Mouse (Mus musculus) spleen, adult 2 months (tissue): Measurements from ENCODE around the gene Tubgcp6. TPM values are rescaled to one million over a fixed set of nuclear protein-coding genes. Genes with fewer than 3 reads are reported as not detected.

Source experiments
- DNase-seq, 2 experiments: peaks; one replicate each; pipeline versions ENCODE4 v3.0.0 to v3.0.0-alpha.2; 2012 to 2021; ENCODE audit warnings: low spot score in 2 of 2, low read depth in 1 of 2
- H3K27ac ChIP-seq: fragments of 200-500 bp; 2 replicates; pipeline ENCODE4 v1.5.1; 2012; ENCODE audit warnings: low read length, inconsistent platforms; ENCODE audit not compliant: insufficient read depth
- H3K27me3 ChIP-seq: fragments of 200-500 bp; 2 replicates; pipeline ENCODE4 v1.6.1; 2012; ENCODE audit warnings: mild to moderate bottlenecking, moderate library complexity, low read length, inconsistent platforms; ENCODE audit not compliant: control insufficient read depth, insufficient read depth
- H3K36me3 ChIP-seq: fragments of 200-500 bp; 2 replicates; pipeline ENCODE4 v1.6.1; 2012; ENCODE audit warnings: mild to moderate bottlenecking, low read length, inconsistent platforms; ENCODE audit not compliant: control insufficient read depth, insufficient read depth
- H3K4me1 ChIP-seq: fragments of 200-500 bp; 2 replicates; pipeline ENCODE4 v1.6.1; 2011; ENCODE audit warnings: inconsistent platforms; ENCODE audit not compliant: control insufficient read depth, insufficient read depth, insufficient read length
- H3K4me3 ChIP-seq: fragments of 200-500 bp; 2 replicates; pipeline ENCODE4 v1.5.1; 2011; ENCODE audit warnings: mild to moderate bottlenecking, inconsistent platforms; ENCODE audit not compliant: insufficient read depth, insufficient read length; ENCODE audit errors: extremely low read depth
- CTCF ChIP-seq: fragments of 200-500 bp; IDR thresholded peaks from 2 replicates; pipeline ENCODE4 v1.5.1; 2011; ENCODE audit warnings: mild to moderate bottlenecking, inconsistent platforms; ENCODE audit not compliant: insufficient read depth, insufficient read length, insufficient replicate concordance; ENCODE audit errors: extremely low read depth
- POLR2A ChIP-seq: fragments of 200-500 bp; IDR thresholded peaks from 2 replicates; pipeline ENCODE4 v1.6.1; 2011; ENCODE audit warnings: low read depth, low read length, inconsistent platforms
- WGBS: fragments of 180-500 bp; shearing (Covaris S2); methylation state at CpG from one replicate; pipeline ENCODE4 v1.1.7; 2018; 5-methylcytosine and 5-hydroxymethylcytosine counted together
- polyA plus RNA-seq: library from polyadenylated mRNA; depleted of rRNA; stranded (reverse); fragments of >200 nt; gene quantifications from 2 replicates; pipeline ENCODE4 v1.2.3, GENCODE M21; 2012

Tubgcp6 gene
- polyA plus RNA-seq, 1 experiment, result 38.4 TPM

GRCm38 (mm10) chr15:89127364-89127940 is 4.5 kb upstream of the Tubgcp6 start:
- 64% methylated on average over 8 of the region's 8 CpGs for WGBS
- Histone ChIP-seq H3K4me1 (peaks cover 37% of the 10 kb centered on the region), H3K27ac (no peak overlapping the region), H3K36me3 (peaks cover 7% of the 10 kb centered on the region), H3K4me3 (peak overlapping the region; percentile 69; the same call in 1 of the 2 replicates), H3K27me3 (no peaks in the 10 kb centered on the region)
- TF ChIP-seq CTCF, result no peak
- no peak for TF ChIP-seq POLR2A
- no peak for DNase-seq

DNA sequence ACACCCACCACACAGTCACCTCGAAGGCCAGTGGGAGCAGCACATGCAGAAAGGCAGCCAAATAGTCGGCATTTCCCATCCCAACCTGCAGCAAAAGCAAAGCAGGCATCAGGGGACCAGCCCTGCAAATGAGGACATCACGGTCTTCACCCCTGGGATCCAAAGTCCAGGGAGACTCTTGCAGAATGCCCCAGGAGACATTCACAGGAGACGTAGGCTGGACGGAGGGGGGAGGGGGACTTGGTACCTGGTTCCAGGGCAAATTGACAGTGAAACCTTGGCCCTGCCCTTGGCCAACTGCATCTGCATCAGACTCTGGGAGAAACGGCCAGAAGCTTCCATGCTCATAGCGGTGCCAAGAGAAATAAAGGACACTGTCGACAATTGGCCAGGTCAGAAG is 3.7 kb upstream of the Tubgcp6 start:
- whole genome bisulfite sequencing, result 93% methylated on average over 8 of the region's 8 CpGs
- Histone ChIP-seq H3K36me3 (peaks cover 7% of the 10 kb centered on the region), H3K27ac (no peak overlapping the region), H3K4me3 (no peak overlapping the region), H3K27me3 (no peaks in the 10 kb centered on the region), H3K4me1 (peaks cover 37% of the 10 kb centered on the region)
- TF ChIP-seq POLR2A (no peak), CTCF (no peak)
- no peak for DNase-seq

GRCm38 (mm10) chr15:89125351-89125750 is 2.4 kb upstream of the Tubgcp6 start:
- TF ChIP-seq POLR2A, result no peak
- TF ChIP-seq CTCF, result no peak
- no peak for DNase-seq
- 94% methylated on average over 9 of the region's 9 CpGs for WGBS

DNA sequence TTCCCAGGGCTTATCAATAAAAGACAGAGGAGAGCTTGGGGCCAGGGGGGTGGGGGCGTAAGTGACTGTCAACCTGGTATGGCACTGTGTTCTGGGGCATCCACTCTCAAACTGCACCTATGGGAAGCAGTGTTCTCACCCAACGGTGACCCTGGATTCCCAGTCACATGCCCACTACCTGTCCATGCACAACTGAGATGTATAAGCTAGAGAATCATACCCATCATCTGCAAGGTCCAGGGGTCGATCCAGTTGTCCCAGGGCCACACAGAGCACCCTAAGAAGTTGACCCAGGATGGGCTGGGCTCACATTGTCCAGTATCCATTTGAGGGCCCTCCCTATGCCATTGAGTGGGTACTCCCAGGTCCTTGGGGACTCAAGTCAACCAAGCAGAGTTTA is 1.4 kb upstream of the Tubgcp6 start:
- H3K36me3 ChIP-seq, result peaks cover 9% of the 10 kb centered on the region
- WGBS, result 96% methylated on average over 3 of the region's 3 CpGs
- H3K4me3 ChIP-seq, result no peak overlapping the region
- TF ChIP-seq POLR2A, result no peak
- no peak for TF ChIP-seq CTCF
- no peaks in the 10 kb centered on the region for H3K27me3 ChIP-seq
- no peak overlapping the region for H3K27ac ChIP-seq
- no peak for DNase-seq
- peaks cover 21% of the 10 kb centered on the region for H3K4me1 ChIP-seq

More at GRCm38 (mm10) chr15:89125351-89125750, 2.4 kb upstream of the Tubgcp6 start:
- H3K4me3 ChIP-seq, result no peak overlapping the region
- no peaks in the 10 kb centered on the region for H3K27me3 ChIP-seq
- peaks cover 28% of the 10 kb centered on the region for H3K4me1 ChIP-seq
- no peak overlapping the region for H3K27ac ChIP-seq
- peaks cover 7% of the 10 kb centered on the region for H3K36me3 ChIP-seq

GRCm38 (mm10) chr15:89123595-89123994 is 683 bp upstream of the Tubgcp6 start:
- Histone ChIP-seq H3K4me1 (peaks cover 16% of the 10 kb centered on the region), H3K27ac (peak overlapping the region; percentile 44; the same call in 1 of the 2 replicates), H3K36me3 (peaks cover 9% of the 10 kb centered on the region), H3K4me3 (no peak overlapping the region), H3K27me3 (no peaks in the 10 kb centered on the region)
- DNase-seq, result no peak
- TF ChIP-seq CTCF (no peak), POLR2A (no peak)
- WGBS, result 75% methylated on average over 11 of the region's 11 CpGs

DNA sequence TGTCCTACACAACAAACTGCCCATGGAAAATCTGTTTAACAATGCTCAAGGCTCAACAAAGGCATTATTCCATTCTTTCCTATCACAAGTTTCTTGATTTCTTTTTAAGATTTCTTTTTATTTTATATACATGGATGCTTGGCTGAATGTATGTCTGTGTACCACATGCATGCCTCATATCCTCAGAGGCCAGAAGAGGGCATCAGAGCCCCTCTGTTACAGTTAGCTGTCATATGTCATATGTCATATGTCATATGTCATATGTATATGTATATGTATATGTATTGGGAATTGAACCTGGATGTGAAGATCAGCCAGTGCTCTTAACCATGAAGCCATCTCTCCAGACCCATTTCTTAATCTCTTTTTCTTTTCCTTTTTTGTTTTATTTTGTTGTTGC is 4.9 kb downstream of the Tubgcp6 start:
- H3K4me3 ChIP-seq, result no peak overlapping the region
- peak; percentile 50 to 55 for DNase-seq
- no peak overlapping the region for H3K27ac ChIP-seq
- TF ChIP-seq CTCF (peak; percentile 21; the same call in 1 of the 2 replicates), POLR2A (no peak)
- peaks cover 9% of the 10 kb centered on the region for H3K36me3 ChIP-seq
- peaks cover 7% of the 10 kb centered on the region; the same call in 1 of the 2 replicates for H3K4me1 ChIP-seq
- no peaks in the 10 kb centered on the region for H3K27me3 ChIP-seq

DNA sequence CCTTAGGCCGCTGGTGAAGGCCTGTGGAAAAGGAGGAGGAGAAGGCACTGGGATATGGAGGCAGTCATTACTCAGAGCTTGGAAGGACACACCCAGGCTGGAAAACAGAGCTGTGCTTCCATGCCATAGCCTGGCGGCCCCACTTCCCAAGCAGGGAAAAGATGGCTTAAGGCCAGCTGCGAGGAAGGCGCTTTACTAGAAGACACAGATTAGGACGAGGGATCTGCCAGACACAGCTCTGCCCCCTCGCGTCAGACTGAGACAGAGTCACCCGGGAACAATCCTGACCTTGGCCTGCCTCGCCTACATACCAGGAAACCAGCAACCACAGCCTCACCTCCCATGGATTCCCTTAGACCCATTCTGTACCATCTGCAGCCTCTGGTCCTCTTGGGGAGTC is 12.8 kb downstream of the Tubgcp6 start:
- H3K36me3 ChIP-seq, result peaks cover 34% of the 10 kb centered on the region

GRCm38 (mm10) chr15:89106976-89107375 is 15.9 kb downstream of the Tubgcp6 start:
- Histone ChIP-seq H3K4me3 (no peak overlapping the region), H3K27me3 (no peaks in the 10 kb centered on the region), H3K4me1 (no peaks in the 10 kb centered on the region), H3K27ac (no peak overlapping the region), H3K36me3 (peaks cover 37% of the 10 kb centered on the region)
- no peak for DNase-seq
- TF ChIP-seq CTCF (no peak), POLR2A (no peak)
- WGBS, result 94% methylated on average over 1 of the region's 1 CpGs

More for the DNA sequence above, 12.8 kb downstream of the Tubgcp6 start:
- Histone ChIP-seq H3K4me1 (no peaks in the 10 kb centered on the region), H3K27me3 (no peaks in the 10 kb centered on the region), H3K4me3 (no peak overlapping the region), H3K27ac (no peak overlapping the region)
- no peak for DNase-seq
- TF ChIP-seq CTCF (no peak), POLR2A (no peak)
- WGBS, result 85% methylated on average over 9 of the region's 9 CpGs
